8 mouse cellular contexts compared by ENCODE assay signal in the genomic region with DNA sequence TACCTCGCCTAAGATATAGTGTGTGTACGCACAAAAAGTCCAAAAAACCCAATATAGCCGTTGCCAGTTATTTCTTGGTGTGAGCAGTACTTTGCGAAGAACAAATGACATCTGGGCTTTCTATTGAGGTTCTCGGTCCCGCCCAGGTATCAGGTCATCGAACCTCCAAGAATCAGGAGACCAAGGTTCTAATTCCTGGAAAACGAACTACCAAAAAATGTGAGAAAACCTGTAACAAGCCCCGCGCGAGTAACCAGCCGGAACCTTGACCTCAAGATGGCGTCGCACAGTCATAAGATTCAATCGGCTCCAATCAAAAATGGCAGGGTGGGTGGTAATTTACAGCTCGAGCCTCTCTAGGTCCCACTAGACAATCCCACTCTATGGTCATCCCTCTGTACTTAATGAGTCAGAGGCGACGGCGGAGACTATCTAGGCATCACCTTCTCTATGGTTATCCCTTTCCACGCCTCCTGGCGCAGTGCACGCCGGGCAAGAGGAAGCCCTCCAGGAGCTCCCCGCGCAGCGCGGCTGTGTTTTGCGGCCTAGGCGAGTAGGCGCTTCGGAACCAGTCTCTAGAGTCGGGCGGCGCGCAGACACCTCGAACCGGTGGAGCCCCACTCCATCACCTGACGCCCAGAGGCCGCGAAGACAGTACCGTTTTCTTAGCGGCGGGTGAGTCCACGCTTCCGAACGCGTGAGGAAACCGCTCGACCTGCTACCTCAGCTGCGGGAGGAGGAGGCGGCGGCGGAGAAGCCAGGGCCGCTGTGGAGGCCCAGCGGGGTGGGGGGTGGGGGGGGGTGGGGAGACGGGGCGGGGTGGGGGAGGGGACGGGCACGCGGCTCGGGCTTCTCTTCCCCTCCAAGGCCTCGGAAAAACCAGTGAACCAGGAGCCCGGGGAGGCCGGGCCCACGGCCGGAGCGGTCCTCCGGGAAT. TPM values are rescaled to one million over a fixed set of nuclear protein-coding genes. Genes with fewer than 3 reads are reported as not detected.
A peak's percentile ranks its signal among the peaks of the same experiment; 100 is the strongest.
DNase-seq lines count a peak whose midpoint lies in the region; ATAC-seq lines count a peak whose summit lies in the region.

No protein-coding gene starts in this region.

- peak overlapping the region; percentile 66 for H3K4me2 ChIP-seq in hindbrain, embryonic 16.5 days (ENCODE audit: low read length)

- H3K9me3 ChIP-seq in hindbrain, embryonic 16.5 days (ENCODE audit: control insufficient read depth, low read length): no peaks in the 10 kb centered on the region

- WGBS in hindbrain, embryonic 16.5 days: under 1% methylated on average over 51 of the region's 68 CpGs
- 2% methylated on average over 52 of the region's 68 CpGs for WGBS in macrophage (ENCODE audit: missing documents)

- H3K4me3 ChIP-seq in hindbrain, embryonic 16.5 days (ENCODE audit: low read length): peak overlapping the region; percentile 83
- peak overlapping the region; percentile 64 for H3K4me3 ChIP-seq in macrophage (ENCODE audit: inconsistent target)

- H3K27me3 ChIP-seq in hindbrain, embryonic 16.5 days (replicated peaks; ENCODE audit: control insufficient read depth, insufficient read depth, low read length): no peaks in the 10 kb centered on the region

- peak overlapping the region; percentile 90 for H3K9ac ChIP-seq in hindbrain, embryonic 16.5 days (ENCODE audit: low read depth, low read length)

- no peaks in the 10 kb centered on the region for H3K36me3 ChIP-seq in hindbrain, embryonic 16.5 days (ENCODE audit: control insufficient read depth, insufficient read depth, low read length)
- no peaks in the 10 kb centered on the region for H3K36me3 ChIP-seq in macrophage (ENCODE audit: inconsistent target)

- H3K27ac ChIP-seq in hindbrain, embryonic 16.5 days (ENCODE audit: low read depth, low read length): peak overlapping the region; percentile 96
- peak overlapping the region; percentile 78 for H3K27ac ChIP-seq in macrophage

- peaks cover 46% of the 10 kb centered on the region for H3K79me2 ChIP-seq in macrophage (ENCODE audit: inconsistent target)

- H3K4me1 ChIP-seq in hindbrain, embryonic 16.5 days (ENCODE audit: control insufficient read depth, insufficient read depth, low read depth, low read length): peaks cover 3% of the 10 kb centered on the region; the same call in 1 of the 2 replicates

- peak; percentile 91 for DNase-seq in WW6 (ENCODE audit: low read depth, low spot score)
- DNase-seq in cerebellum, postnatal 4 days (ENCODE audit: low spot score in 2 of 2): peak; percentile 87 to 91
- DNase-seq in gastrocnemius, adult 18-20 months (ENCODE audit: low spot score): peak; percentile 98
- peak; percentile 92 to 94 for DNase-seq in left cerebral cortex, adult 18-20 months (ENCODE audit: low spot score in 2 of 2)
- peak; percentile 98 for DNase-seq in right cerebral cortex, adult 18-20 months
- DNase-seq in urinary bladder, postnatal 10 days (ENCODE audit: low spot score): peak; percentile 85

- ATAC-seq in hindbrain, embryonic 16.5 days: peak; percentile 100

RNA-seq across cellular contexts. Expression of a gene that starts 1.0 kb away (rescaled TPM):
- total RNA-seq in gastrocnemius, adult 18-20 months (2021): 10 to 100 TPM; 35.9 to 40.6 TPM
- polyA plus RNA-seq in hindbrain, embryonic 16.5 days (2015; fragmentation: Nextera tagmentation; extraction: Ambion mirVana): 217 TPM in 2 replicates
- 100 to 1,000 TPM; 101 TPM for total RNA-seq in left cerebral cortex, adult 18-20 months (2021)
- 1,000 to 10,000 TPM in 22 of 26 experiments, 100 to 1,000 TPM in 4; 873 to 1,709 (median 1,160) TPM for total RNA-seq in macrophage (2018; cell fraction: chromatin; rRNA removed)
- 10 to 100 TPM; 27.7 to 81.2 (median 50.5) TPM for total RNA-seq in macrophage (2018; cell fraction: cytosol; rRNA removed)
- total RNA-seq in macrophage (2018; cell fraction: nucleus; rRNA removed): 1,000 to 10,000 TPM in 1 of 26 experiments, 100 to 1,000 TPM in 25; 350 to 1,007 (median 643) TPM
- 77.7 to 115 TPM (median 79.6 TPM) in 3 replicates for polyA plus RNA-seq in macrophage (2018)

RNA-seq across cellular contexts. Expression of a gene that starts 35.0 kb away (rescaled TPM):
- 10 to 100 TPM; 20.0 to 23.8 TPM for total RNA-seq in gastrocnemius, adult 18-20 months (2021)
- 20.8 and 26.1 TPM in 2 replicates for polyA plus RNA-seq in hindbrain, embryonic 16.5 days (2015; fragmentation: Nextera tagmentation; extraction: Ambion mirVana)
- 10 to 100 TPM; 42.7 to 46.6 TPM for total RNA-seq in left cerebral cortex, adult 18-20 months (2021)
- 100 to 1,000 TPM in 22 of 26 experiments, 10 to 100 TPM in 4; 72.4 to 230 (median 126) TPM for total RNA-seq in macrophage (2018; cell fraction: chromatin; rRNA removed)
- 10 to 100 TPM; 13.9 to 39.7 (median 22.2) TPM for total RNA-seq in macrophage (2018; cell fraction: cytosol; rRNA removed)
- 100 to 1,000 TPM in 7 of 26 experiments, 10 to 100 TPM in 19; 42.5 to 126 (median 69.5) TPM for total RNA-seq in macrophage (2018; cell fraction: nucleus; rRNA removed)
- 12.2 to 25.3 TPM (median 16.1 TPM) in 3 replicates for polyA plus RNA-seq in macrophage (2018)

RNA-seq across cellular contexts. Expression of a gene that starts 55.9 kb away (rescaled TPM):
- total RNA-seq in gastrocnemius, adult 18-20 months (2021): 10 to 100 TPM; 25.1 to 31.5 TPM
- 65.1 and 73.6 TPM in 2 replicates for polyA plus RNA-seq in hindbrain, embryonic 16.5 days (2015; fragmentation: Nextera tagmentation; extraction: Ambion mirVana)
- total RNA-seq in left cerebral cortex, adult 18-20 months (2021): 10 to 100 TPM; 59.4 to 72.0 TPM
- 100 to 1,000 TPM in 7 of 26 experiments, 10 to 100 TPM in 19; 54.4 to 115 (median 86.6) TPM for total RNA-seq in macrophage (2018; cell fraction: chromatin; rRNA removed)
- total RNA-seq in macrophage (2018; cell fraction: cytosol; rRNA removed): 100 to 1,000 TPM in 24 of 26 experiments, 10 to 100 TPM in 2; 88.9 to 150 (median 119) TPM
- total RNA-seq in macrophage (2018; cell fraction: nucleus; rRNA removed): 100 to 1,000 TPM in 14 of 26 experiments, 10 to 100 TPM in 12; 68.5 to 143 (median 105) TPM
- 85.8 to 182 TPM (median 105 TPM) in 3 replicates for polyA plus RNA-seq in macrophage (2018)

Comparison
In these comparisons a context has a peak if more than half of its experiments do, and no peak if none do; other contexts are left out.
1. Peak in every context shown above with its lines: DNase-seq, ATAC-seq, H3K4me3 ChIP-seq and H3K27ac ChIP-seq.